Mouse (Mus musculus) embryonic facial prominence, embryonic 14.5 days (tissue): ENCODE measurements around the gene Vcam1. TPM values are rescaled to one million over a fixed set of nuclear protein-coding genes. Genes with fewer than 3 reads are reported as not detected.

ENCODE experiments used
- polyA plus RNA-seq: library from polyadenylated mRNA; unstranded; fragments of >200 nt; fragmentation: Nextera tagmentation; extraction: Ambion mirVana; gene quantifications from 2 replicates; pipeline ENCODE4 v1.2.1, GENCODE M21; 2014

Vcam1 gene
- polyA plus RNA-seq, 1 experiment from 2014 or later: 64.7 TPM

Other genes with a start within 250 kb of the Vcam1 start
- 19.9 and 22.3 TPM in 2 replicates for gene Dph5, start 241.9 kb downstream of the Vcam1 start, polyA plus RNA-seq
- 34.3 and 40.7 TPM in 2 replicates for gene Slc30a7, start 122.3 kb downstream of the Vcam1 start, polyA plus RNA-seq
- gene Extl2, start 122.2 kb downstream of the Vcam1 start, polyA plus RNA-seq: 23.8 and 27.1 TPM in 2 replicates
- 0.93 and 2.5 TPM in 2 replicates for gene Gpr88, start 123.8 kb upstream of the Vcam1 start, polyA plus RNA-seq